Mouse (Mus musculus): ENCODE results near the gene Adap1.

Adap1 gene

GRCm38 (mm10) chr5:139325395-139325966, at the start of gene Adap1:
Gene Adap1, minus strand, starts transcription at chr5:139325622.
- DNase-seq (ENCODE audit: low read depth, low spot score): peak; percentile 98

DNA sequence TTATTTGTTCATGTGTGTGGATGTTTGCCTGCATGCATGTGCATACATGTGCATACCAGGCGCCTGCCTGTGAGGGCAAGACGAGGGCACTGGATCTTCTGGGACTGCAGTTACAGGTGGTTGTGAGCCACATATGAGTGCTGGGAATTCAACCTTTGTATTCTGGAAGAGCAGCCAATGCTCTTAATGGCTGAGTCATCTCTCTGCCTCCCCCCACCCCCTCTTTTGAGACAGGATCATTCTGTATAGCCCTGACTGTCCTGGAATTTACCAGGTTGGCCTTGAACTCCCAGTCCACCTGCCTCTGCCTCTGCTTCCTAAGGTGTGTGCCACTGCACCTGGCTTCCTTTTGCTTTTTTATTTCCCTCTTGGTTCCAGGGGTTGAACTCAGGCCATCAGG, 49.4 kb upstream of the Adap1 start:
- peak; percentile 42 for DNase-seq (ENCODE audit: low read depth, low spot score)

DNA sequence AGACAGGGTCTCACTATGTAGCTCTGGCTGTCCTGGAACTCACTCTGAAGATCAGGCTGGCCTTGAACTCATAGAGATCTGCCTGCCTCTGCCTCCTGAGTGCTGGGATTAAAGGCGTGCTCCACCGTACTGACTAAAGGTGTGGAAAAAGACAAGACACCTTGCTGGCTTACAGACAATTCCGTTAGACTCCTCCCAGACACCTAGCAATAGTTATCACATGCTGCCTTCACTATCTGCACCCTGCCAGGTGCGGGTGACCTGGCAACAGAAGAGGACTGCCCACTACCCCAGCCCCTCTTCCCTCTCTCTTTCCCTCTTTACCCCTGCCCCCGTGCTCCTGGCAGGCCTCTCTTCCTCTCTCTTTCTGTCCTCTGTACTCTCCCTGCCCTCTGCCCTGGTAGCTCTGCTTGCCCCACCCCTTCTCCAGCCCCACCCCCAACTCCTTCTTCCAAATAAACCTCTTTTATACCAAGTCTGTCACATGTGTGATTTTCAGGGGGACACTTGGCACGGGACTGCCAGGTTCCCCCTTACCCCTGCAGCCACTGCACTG, 48.5 kb upstream of the Adap1 start:
- DNase-seq (ENCODE audit: low read depth, low spot score): no peak

DNA sequence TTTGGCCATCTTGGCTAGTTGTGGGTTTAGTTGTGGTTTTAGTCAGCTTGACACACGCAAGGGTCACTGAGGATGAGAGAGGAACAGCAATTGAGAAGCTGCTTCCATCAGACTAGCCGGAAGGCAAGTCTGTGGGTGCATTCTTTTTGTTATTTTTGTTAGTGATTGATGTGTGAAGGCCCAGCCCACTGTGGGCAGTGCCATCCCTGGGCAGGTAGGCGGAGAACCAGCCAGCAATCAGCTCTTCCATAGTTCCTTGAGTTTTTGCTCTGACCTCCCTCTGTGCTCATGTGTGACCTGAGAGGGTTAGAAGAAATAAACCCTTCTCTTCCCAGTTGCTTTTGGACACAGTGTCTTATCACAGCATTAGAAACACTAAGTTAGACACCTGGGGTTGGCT, 47.7 kb upstream of the Adap1 start:
- DNase-seq (ENCODE audit: low read depth, low spot score): no peak

DNA sequence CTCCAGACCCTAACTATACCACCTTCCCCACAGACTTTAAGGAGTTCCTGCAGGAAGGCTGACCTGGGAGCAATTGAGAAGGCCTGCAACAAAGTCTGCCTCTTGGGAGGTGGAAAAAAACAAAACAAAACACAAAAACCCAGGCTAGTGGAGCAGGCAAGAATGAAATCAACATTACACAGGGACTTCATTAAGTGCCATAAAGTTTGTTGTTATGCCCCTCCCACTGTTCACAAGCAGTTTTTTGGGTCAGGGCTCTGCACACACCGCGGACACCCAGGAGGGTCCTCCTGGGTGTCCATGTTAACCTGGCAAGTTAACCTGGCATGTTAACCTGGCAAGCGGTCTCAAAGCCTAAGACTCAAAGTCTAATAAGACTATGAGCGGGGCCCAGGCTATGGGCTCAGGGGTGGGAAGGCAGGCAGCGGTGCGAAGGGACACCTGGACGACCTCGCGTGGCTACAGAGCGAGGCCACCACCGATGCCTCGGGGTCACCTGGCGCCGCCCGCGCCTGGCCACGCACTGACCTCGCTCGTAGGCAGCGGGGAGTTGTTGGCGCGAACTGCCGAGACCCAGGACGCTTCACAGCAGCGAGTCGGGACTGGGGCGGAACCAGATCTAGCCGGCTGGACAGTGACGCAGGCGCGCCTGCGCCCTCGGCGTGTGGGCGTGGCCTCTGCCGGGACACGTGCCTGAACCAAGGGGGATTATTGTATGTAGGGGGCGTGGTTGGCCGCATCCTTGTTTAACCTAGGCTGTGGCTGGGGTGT, 46.4 kb upstream of the Adap1 start:
- DNase-seq (ENCODE audit: low read depth, low spot score): peak; percentile 98

- DNase-seq (ENCODE audit: low read depth, low spot score): no peak
Observed at GRCm38 (mm10) chr5:139371118-139371517, 45.7 kb upstream of the Adap1 start.

DNA sequence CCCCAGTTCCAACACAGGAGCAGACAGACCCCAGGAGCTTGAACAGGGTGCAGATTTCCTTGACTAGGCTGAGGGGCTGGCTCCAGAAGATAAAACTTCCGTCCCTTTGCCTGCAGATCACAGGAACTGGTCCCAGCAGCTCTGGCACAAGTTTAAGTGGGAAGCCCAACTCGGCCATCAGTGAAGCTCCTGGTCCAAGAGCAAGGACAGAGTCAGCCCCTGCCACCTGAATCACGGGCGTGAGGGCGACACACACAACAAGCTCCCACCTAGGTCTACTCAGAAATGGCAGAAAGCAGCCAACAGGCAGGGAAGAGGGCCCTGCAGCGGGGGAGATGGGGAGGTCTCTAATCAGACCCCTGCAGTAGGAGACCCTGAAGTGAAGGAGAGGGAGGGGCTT, 44.9 kb upstream of the Adap1 start:
- no peak for DNase-seq (ENCODE audit: low read depth, low spot score)

- DNase-seq (ENCODE audit: low read depth, low spot score): no peak
Observed at GRCm38 (mm10) chr5:139368638-139369320, 43.4 kb upstream of the Adap1 start.

DNA sequence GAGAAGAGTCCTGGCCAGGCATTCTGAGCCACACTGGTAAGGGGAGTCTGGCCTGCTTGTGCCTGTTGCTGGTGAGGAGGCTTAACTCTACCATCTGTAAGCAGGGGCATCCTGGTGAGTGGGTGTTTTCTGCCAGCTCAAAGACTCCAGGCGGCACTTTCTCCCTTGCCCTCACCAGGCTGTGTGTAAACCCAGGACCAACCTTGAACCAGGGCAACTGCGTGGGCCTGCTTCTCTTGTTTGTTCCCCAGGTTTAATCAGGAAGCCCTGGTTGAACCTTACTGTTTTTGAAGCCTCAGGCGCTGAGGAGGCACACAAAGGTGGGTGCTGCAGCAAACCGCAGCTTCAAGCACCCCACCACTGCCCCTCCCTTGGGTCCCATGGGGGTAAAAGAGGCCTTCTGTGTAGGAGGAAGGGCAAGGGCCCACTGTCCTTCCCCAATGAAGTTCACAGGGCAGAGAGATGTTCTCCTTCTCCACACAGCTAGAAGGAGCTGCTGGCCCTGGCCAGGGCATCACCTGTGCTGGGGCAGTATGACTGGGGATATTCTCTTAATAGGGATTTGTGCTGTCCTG, 42.5 kb upstream of the Adap1 start:
- no peak for DNase-seq (ENCODE audit: low read depth, low spot score)

DNA sequence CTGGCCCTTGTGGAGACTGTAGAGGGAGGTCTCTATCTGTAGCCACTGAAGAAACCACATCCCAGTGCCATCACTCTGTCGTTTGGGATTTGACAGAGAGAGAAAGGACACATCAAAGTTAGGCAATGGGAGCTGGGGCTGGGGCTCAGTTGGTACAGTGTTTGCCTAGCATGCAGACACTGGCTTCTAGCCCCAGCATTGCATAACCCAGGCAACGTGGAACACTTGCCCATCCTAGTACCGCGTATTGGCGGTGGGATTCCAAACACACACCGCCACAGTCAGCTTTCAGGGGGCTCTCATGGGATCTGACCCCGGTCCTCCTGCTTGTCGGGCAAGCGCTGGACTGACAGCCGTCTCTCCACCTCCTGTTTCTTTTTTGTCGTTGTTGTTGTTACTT, 41.1 kb upstream of the Adap1 start:
- DNase-seq (ENCODE audit: low read depth, low spot score): no peak

GRCm38 (mm10) chr5:139365827-139366226, 40.4 kb upstream of the Adap1 start:
- no peak for DNase-seq (ENCODE audit: low read depth, low spot score)

DNA sequence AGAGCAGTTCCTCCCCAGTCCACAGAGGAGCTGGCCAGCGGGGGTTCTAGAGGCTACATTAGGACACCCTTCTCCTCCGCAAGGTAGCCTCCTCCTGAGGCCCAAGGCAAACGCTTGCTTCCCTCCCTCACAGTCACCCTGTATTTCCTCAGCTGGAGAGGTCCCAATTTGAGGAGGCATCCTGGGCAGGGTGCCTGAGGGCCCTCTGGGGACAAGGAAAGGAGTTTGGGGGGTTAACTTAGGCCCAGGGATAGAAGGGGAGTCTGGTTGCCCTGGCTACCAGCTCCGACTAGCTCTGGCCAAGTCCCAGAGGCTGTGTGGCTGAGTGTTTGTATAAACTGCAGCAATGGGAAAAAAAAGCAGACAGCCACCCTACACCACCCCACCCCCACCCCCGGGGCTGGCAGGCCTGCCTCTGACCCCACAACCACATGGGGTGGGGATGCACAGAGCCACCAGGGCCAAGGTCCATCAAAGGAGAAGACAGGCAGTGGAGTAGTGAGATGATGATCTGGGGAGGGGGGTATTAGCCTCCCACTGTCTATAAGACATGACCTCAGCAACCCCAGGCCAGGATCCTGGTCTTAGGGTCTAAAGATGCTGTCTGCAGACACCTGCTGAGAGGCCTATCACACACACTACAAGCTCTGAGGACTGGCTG, 39.6 kb upstream of the Adap1 start:
- no peak for DNase-seq (ENCODE audit: low read depth, low spot score)

- peak; percentile 86 for DNase-seq (ENCODE audit: low read depth, low spot score)
Observed at GRCm38 (mm10) chr5:139364260-139364910, 39.0 kb upstream of the Adap1 start.

DNA sequence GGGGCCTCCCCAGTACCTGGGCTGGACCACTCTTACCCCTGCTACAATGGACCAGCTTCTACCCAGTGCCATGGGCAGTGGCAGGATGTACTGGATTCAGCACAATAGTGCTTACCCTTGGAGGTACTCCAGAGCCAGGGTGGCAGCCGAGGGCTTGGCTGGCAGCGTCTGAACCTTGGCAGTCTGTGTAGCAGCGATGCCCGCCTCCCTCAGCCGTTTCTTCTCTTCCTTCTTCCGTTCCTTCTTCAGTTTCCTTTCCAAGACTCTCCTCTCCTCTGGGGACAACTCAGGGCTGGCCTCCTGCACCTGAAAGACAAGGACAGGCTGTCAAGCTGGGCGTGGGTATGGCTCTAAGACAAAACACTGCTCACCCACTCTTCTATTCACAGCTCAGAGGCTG, 38.4 kb upstream of the Adap1 start:
- DNase-seq (ENCODE audit: low read depth, low spot score): no peak

- DNase-seq (ENCODE audit: low read depth, low spot score): no peak
Observed at GRCm38 (mm10) chr5:139359244-139359643, 33.8 kb upstream of the Adap1 start.

DNA sequence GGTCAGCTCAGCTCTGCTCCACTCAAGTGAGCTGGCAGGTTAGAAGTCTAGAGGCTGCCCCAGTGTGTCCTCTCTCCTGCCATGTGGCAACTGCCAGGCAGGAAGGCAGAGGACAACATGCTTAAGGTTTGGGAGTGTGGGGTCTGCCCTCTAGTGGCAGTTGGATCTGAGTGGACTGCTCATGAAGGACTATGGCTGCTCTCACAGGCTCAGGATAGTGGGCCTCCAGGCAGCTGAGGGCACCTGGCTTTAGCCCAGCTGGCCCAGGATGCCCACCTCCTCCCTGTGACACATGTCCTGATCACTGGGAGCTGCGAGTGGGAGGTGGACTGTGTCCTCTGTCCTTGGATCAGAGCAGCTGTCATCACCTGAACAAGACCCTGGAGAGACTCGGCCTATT, 33.2 kb upstream of the Adap1 start:
- peak; percentile 51 for DNase-seq (ENCODE audit: low read depth, low spot score)

- peak; percentile 88 for DNase-seq (ENCODE audit: low read depth, low spot score)
Observed at GRCm38 (mm10) chr5:139355235-139355772, 29.9 kb upstream of the Adap1 start.

GRCm38 (mm10) chr5:139353946-139354345, 28.5 kb upstream of the Adap1 start:
- no peak for DNase-seq (ENCODE audit: low read depth, low spot score)

GRCm38 (mm10) chr5:139353496-139353895, 28.1 kb upstream of the Adap1 start:
- peak; percentile 79 for DNase-seq (ENCODE audit: low read depth, low spot score)

- no peak for DNase-seq (ENCODE audit: low read depth, low spot score)
Observed at GRCm38 (mm10) chr5:139352317-139352716, 26.9 kb upstream of the Adap1 start, which contains the start of gene Cyp2w1. Gene Cyp2w1, plus strand, starts transcription at chr5:139352617.

GRCm38 (mm10) chr5:139351628-139352027, 26.2 kb upstream of the Adap1 start:
- DNase-seq (ENCODE audit: low read depth, low spot score): no peak
